Mouse (Mus musculus) retina, postnatal 1 day (tissue): ENCODE data around the gene Map3k12.

ENCODE experiments used
- DNase-seq: peaks from one replicate; pipeline ENCODE4 v3.0.0-alpha.2; 2012

Gene Map3k12

GRCm38 (mm10) chr15:102519211-102520141, 2.6 kb upstream of the Map3k12 start:
- DNase-seq, result no peak

DNA sequence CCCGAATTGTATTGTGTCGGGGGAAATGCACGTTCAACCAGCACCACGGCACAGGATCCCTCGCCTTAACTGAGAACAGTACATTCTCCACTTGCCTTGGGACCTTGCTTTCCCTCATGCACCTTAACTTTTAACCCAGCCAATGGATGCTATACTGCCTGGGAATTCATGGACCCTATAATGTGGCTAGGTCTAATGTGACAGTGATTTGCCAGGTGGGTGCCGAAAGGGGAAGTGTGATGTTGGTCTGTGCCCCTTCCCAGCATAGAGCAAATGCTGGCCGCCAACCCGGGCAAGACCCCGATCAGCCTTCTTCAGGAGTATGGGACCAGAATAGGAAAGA, 2.0 kb upstream of the Map3k12 start:
- DNase-seq, result no peak

GRCm38 (mm10) chr15:102517976-102518858, 1.4 kb upstream of the Map3k12 start, which contains the start of gene Tarbp2:
Gene Tarbp2 (plus strand): TSS chr15:102518192.
- DNase-seq, result peak; percentile 99

DNA sequence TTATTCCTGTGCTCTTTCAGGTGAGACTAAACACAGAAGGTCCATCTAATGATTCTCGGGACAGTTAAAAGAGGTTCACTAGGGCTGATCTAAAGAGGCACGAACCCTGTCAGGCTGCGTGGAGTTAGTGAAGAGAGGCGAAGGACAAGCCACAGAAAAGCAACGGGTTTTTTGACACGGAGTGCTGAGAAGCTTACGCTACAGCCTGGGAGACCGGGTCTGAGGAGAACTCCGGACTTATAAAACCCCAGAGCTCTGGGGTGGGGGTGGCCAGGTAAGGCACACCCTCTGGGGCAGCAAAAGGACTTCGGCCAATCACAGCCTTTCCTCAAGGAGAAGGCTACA, 739 bp upstream of the Map3k12 start:
- no peak for DNase-seq

DNA sequence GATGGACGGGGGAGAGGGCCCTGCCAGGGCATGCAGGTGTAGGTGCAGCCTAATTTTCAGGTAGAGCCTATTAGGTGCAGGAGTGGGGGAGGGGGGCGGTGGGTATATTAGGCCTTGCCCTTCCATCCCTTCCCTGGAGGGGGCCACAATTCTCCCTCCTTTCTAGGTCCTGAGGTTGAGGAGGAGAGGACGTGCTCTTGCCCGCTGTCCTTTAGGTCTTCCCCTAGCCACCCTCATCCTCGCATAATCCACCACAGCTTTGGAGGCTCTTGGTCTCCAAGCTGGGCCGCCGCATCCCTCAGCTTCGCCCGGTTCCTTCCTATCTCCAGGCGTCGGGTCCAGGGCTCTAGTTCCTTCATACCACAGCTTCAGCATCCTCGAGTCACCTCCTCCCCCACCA, 571 bp downstream of the Map3k12 start:
- peak; percentile 48 for DNase-seq

DNA sequence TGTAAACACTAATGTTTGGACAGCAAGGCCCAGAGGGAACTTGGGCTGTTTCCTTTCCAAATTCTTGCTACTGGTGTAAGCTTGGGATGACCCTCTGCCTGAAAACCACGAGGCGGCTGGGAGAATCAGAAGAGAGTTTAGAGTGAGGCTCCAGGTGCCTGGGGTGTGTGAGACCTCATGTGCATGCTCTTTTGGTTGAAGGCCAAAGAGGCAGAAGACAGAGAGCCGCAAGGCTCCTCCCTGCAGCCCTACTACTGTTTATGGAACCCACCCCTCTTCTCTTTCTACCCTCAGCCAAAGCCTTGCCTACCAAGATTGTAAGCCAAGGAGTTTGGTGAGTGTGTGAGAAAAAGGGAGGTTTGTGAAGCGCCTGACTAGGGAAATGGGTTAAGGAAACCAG, 1.1 kb downstream of the Map3k12 start:
- no peak for DNase-seq

- DNase-seq, result no peak
Measured at GRCm38 (mm10) chr15:102515261-102515660, 1.6 kb downstream of the Map3k12 start.

- DNase-seq, result no peak
Measured at GRCm38 (mm10) chr15:102513004-102513403, 3.9 kb downstream of the Map3k12 start.

GRCm38 (mm10) chr15:102512471-102512870, 4.4 kb downstream of the Map3k12 start:
- DNase-seq, result no peak

- DNase-seq, result no peak
Measured at GRCm38 (mm10) chr15:102512010-102512409, 4.9 kb downstream of the Map3k12 start.

- peak; percentile 67 for DNase-seq
Measured at GRCm38 (mm10) chr15:102511285-102511833, 5.5 kb downstream of the Map3k12 start.

- DNase-seq, result peak; percentile 96
Measured at GRCm38 (mm10) chr15:102510590-102511284, 6.1 kb downstream of the Map3k12 start.

DNA sequence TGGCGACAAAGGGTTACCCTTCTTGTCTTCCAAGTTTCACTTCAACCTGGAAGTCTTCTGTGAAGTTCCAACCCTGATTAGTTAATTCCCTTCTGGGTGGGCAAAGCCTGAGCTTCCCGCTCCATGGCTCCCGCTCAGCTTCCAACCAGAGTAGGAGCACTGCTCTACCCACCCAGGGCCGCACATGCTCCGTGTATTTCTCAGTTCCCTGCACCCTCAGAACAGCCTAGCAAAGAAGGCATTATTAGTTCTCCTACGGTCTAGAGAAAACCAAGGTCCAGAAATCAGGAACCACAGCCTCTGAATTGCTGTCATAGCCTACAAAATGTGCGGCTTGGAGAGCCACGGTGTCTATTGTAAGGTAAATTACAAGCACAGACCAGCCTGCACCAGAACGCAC, 6.8 kb downstream of the Map3k12 start:
- DNase-seq, result peak; percentile 48

- DNase-seq, result no peak
Measured at GRCm38 (mm10) chr15:102508336-102508735, 8.5 kb downstream of the Map3k12 start.

GRCm38 (mm10) chr15:102507561-102507960, 9.3 kb downstream of the Map3k12 start:
- DNase-seq, result no peak

- DNase-seq, result no peak
Measured at GRCm38 (mm10) chr15:102506864-102507263, 10.0 kb downstream of the Map3k12 start.

GRCm38 (mm10) chr15:102506464-102506830, 10.4 kb downstream of the Map3k12 start:
- DNase-seq, result no peak

DNA sequence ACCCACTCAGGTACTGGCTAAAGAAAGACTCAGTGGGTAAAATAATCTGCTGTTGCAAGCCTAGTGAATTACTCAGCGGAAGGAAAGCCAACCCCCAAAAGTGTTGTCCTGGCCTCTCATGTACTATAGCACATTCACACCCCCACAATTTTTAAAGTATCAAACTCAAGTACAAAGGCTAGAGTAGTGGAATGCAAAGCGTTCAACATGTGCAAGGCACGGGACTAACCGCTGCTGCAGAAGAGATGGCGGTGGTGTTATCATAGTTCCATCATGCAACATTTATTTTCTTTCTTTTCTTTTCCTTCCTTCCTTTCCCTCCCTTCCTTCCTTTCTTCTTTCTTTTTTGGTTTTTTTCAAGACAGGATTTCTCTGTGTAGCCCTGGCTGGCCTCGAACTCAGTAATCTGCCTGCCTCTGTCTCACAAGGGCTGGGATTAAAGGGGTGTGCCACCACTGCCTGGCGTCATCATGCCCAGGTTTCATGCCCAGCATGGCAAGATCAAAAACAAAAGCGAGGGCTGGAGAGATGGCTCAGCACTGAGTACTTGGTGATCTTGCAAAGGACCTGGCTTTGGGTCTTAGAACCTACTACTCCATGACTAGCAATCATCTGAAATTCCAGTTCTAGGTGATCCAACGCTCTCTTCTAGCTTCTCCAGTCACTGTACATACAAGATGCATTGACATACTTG, 10.9 kb downstream of the Map3k12 start:
- DNase-seq, result no peak

DNA sequence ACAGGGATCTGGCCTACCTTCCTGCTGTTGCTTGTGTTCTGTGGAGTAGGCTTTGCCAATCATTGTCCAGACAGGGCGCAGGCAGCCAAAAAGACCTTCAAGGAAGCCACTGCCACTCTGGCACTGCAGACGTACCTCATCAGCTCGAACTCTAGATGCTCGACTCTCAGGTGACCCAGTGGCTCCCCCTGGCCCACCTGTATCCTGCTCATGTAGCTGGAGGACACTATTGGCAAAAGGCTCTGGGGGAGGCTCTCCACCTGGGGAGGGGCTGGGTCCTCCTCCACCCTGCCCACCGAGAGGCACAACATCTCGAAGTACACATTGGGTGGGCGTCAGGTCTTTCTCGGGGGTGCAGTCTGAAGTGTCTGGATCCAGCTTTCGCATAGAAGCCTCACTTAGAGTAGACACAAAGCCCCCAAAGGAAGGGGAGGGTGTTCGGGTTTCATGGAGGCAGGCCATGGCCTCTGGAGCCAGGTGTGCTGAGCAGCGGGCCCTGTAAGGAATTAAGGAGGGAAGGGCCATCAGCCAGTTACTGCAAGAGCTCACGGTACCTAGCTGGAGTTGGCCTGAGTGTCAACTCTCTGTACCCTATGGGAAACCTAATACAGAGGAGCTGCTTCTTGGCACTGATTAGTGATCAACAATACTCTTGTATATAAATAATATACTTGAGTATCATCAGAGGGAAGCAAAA, 11.6 kb downstream of the Map3k12 start:
- DNase-seq, result no peak

- DNase-seq, result no peak
Measured at GRCm38 (mm10) chr15:102503924-102504782, 12.7 kb downstream of the Map3k12 start.

DNA sequence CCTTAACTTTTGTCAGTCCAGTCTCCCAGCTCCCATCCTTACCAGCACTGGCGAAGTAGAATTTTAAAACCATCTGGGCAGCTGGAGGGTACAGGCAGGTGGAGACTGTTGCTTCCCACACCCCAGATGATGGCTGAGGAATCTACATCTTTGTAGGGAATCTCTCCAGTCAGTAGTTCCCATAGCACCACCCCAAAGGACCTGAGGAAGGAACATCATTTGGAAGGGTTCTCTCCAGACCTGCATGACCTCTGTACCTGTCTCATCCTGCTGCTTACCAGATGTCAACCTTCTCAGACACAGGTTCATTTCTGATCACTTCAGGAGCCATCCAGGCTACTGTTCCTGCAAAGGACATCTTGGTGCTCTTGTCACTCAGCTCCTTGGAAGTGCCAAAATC, 13.4 kb downstream of the Map3k12 start, which contains the start of gene Gm10337:
Gm10337 (plus strand) TSS at position 276 of the 400 bp plus-strand sequence.
- DNase-seq, result no peak
